Mouse (Mus musculus): ENCODE measurements around the gene Bves.
"Not testable (repeated sequence)": the region's sequence is repeated elsewhere in the genome, so short reads cannot be mapped to it uniquely, and the experiment has no call there.

GRCm38 (mm10) chr10:45348143-45348542 lies 12.6 kb downstream of the Bves start:
- TF ChIP-seq ZNF384 (IDR thresholded peaks at IDR 0.05; ENCODE audit: low read depth, low read length); HCFC1 (IDR thresholded peaks at IDR 0.05; ENCODE audit: borderline replicate concordance, insufficient read depth, low read length); MAFK (IDR thresholded peaks at IDR 0.05; ENCODE audit: insufficient read depth, low read depth, low read length); ZC3H11A (IDR thresholded peaks at IDR 0.05; ENCODE audit: borderline replicate concordance, low read depth, low read length): not testable (repeated sequence)
